ENCODE assay signal across 7 mouse cellular contexts in the genomic region with DNA sequence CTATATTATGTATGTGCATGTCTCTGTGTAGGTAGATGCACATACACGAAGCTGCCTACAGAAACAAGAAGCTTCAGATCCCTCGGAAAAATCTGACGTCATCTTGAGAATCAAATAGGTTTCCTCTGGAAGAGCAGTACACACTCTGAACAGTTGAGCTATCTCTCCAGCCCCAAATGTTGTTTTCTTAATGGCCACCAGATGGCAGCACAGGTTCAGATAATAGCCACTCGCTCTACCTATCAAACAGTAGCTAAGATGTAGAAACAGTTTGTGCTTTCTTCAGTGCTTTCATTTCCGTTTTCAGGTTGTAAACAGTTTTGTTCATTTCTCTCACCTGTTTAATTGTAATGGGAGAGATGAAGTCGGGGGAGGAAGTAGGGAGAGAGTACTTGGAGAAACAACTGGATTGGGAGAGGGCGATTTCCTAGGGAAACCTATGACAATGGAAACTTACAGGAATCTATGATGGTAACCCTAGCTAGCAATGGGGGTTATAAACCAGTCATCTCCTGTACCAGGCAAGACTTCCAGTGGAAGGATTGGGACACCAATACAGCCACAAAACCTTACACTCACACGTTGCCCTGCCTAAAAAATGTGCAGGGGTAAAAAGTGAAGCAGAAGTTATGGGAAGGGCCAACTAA. TPM values are rescaled to one million over a fixed set of nuclear protein-coding genes. Genes with fewer than 3 reads are reported as not detected.
A peak's percentile ranks its signal among the peaks of the same experiment; 100 is the strongest.
DNase-seq lines count a peak whose midpoint lies in the region; ATAC-seq and TF ChIP-seq lines count a peak whose summit lies in the region.

No protein-coding gene starts in this region.

- H3K4me2 ChIP-seq in hindbrain, embryonic 13.5 days = no peak overlapping the region

- no peaks in the 10 kb centered on the region for H3K9me3 ChIP-seq in G1E (replicated peaks)
- no peaks in the 10 kb centered on the region for H3K9me3 ChIP-seq in embryonic facial prominence, embryonic 10.5 days
- H3K9me3 ChIP-seq in hindbrain, embryonic 13.5 days = no peaks in the 10 kb centered on the region

- TF ChIP-seq CTCF in G1E (IDR thresholded peaks at IDR 0.05; ENCODE audit: low read depth, low read length) = 0 out of 2 replicates have a peak, but pooled peaks have one; percentile 24

- no peaks in the 10 kb centered on the region for H3K27me3 ChIP-seq in G1E (ENCODE audit: insufficient read depth, low read length)
- no peaks in the 10 kb centered on the region for H3K27me3 ChIP-seq in embryonic facial prominence, embryonic 10.5 days (replicated peaks; ENCODE audit: low read depth, poor library complexity, severe bottlenecking)
- no peaks in the 10 kb centered on the region for H3K27me3 ChIP-seq in hindbrain, embryonic 13.5 days

- H3K4me1 ChIP-seq in G1E (ENCODE audit: insufficient read depth, low read depth, low read length) = no peaks in the 10 kb centered on the region
- H3K4me1 ChIP-seq in embryonic facial prominence, embryonic 10.5 days = no peaks in the 10 kb centered on the region
- H3K4me1 ChIP-seq in hindbrain, embryonic 13.5 days (replicated peaks) = no peaks in the 10 kb centered on the region

- H3K4me3 ChIP-seq in G1E (ENCODE audit: low read depth, low read length) = no peak overlapping the region
- H3K4me3 ChIP-seq in embryonic facial prominence, embryonic 10.5 days = no peak overlapping the region
- no peak overlapping the region for H3K4me3 ChIP-seq in hindbrain, embryonic 13.5 days

- WGBS in embryonic facial prominence, embryonic 10.5 days = 26% methylated on average over 8 of the region's 8 CpGs
- 24% methylated on average over 8 of the region's 8 CpGs for WGBS in hindbrain, embryonic 13.5 days

- no peak overlapping the region for H3K27ac ChIP-seq in embryonic facial prominence, embryonic 10.5 days (replicated peaks)
- no peak overlapping the region for H3K27ac ChIP-seq in hindbrain, embryonic 13.5 days

- no peak for DNase-seq in G1E (ENCODE audit: low spot score)
- DNase-seq in adrenal gland, adult 2 months = peak; percentile 44
- DNase-seq in embryonic facial prominence, embryonic 10.5 days (ENCODE audit: low spot score) = peak; percentile 53
- peak; percentile 41 to 64 for DNase-seq in layer of hippocampus, postnatal 14 days (ENCODE audit: low spot score in 2 of 2)
- peak; percentile 38 for DNase-seq in lung, postnatal 36 days
- DNase-seq in right cerebral cortex, postnatal 4 days = peak; percentile 45

- no peaks in the 10 kb centered on the region for H3K36me3 ChIP-seq in G1E (replicated peaks)
- H3K36me3 ChIP-seq in embryonic facial prominence, embryonic 10.5 days (replicated peaks) = no peaks in the 10 kb centered on the region
- H3K36me3 ChIP-seq in hindbrain, embryonic 13.5 days = no peaks in the 10 kb centered on the region

- peak; percentile 22 for ATAC-seq in G1E (ENCODE audit: extremely low read depth, insufficient number of reproducible peaks, low FRiP score, poor library complexity, severe bottlenecking)
- peak; percentile 97 for ATAC-seq in hindbrain, embryonic 13.5 days (ENCODE audit: low FRiP score)

- no peak overlapping the region for H3K9ac ChIP-seq in hindbrain, embryonic 13.5 days

RNA-seq across cellular contexts. Expression of gene Lelp1, which starts 8.2 kb away (rescaled TPM):
- total RNA-seq in G1E (2014; fragmentation: Nextera tagmentation) (not detected in 2 replicates), G1E (2017) (not detected in 2 replicates)
- not detected in 2 replicates for polyA plus RNA-seq in G1E (2012)
- not detected for total RNA-seq in adrenal gland, adult 2 months (2021)
- polyA plus RNA-seq in adrenal gland, adult 2 months (2012; rRNA removed) = not detected in 2 replicates
- polyA plus RNA-seq in embryonic facial prominence, embryonic 10.5 days (2016; fragmentation: Nextera tagmentation; extraction: Ambion mirVana) = not detected in 2 replicates
- polyA plus RNA-seq in hindbrain, embryonic 13.5 days (2015; fragmentation: Nextera tagmentation; extraction: Ambion mirVana) = not detected in 2 replicates
- total RNA-seq in layer of hippocampus, postnatal 14 days (2021) = not detected

RNA-seq across cellular contexts. Expression of gene Prr9, which starts 27.0 kb away (rescaled TPM):
- total RNA-seq in G1E (2014; fragmentation: Nextera tagmentation) (not detected in 2 replicates), G1E (2017) (0.22 TPM in 1 of 2 replicates, not detected in the other)
- polyA plus RNA-seq in G1E (2012) = not detected in 2 replicates
- not detected for total RNA-seq in adrenal gland, adult 2 months (2021)
- not detected in 2 replicates for polyA plus RNA-seq in adrenal gland, adult 2 months (2012; rRNA removed)
- polyA plus RNA-seq in embryonic facial prominence, embryonic 10.5 days (2016; fragmentation: Nextera tagmentation; extraction: Ambion mirVana) = not detected in 2 replicates
- not detected in 2 replicates for polyA plus RNA-seq in hindbrain, embryonic 13.5 days (2015; fragmentation: Nextera tagmentation; extraction: Ambion mirVana)
- not detected for total RNA-seq in layer of hippocampus, postnatal 14 days (2021)
